Mouse (Mus musculus) gastrocnemius, adult 2 months (tissue): Measurements from ENCODE around the gene Gnao1. TPM values are rescaled to one million over a fixed set of nuclear protein-coding genes. Genes with fewer than 3 reads are reported as not detected.

Experiments
- DNase-seq: peaks from one replicate; pipeline ENCODE4 v3.0.0; 2022
- H3K27ac ChIP-seq: fragments of 200-600 bp; 2 replicates; pipeline ENCODE4 v1.8.1; 2022; ENCODE audit warnings: mild to moderate bottlenecking
- H3K4me3 ChIP-seq: fragments of 200-600 bp; 2 replicates; pipeline ENCODE4 v1.8.1; 2022; ENCODE audit warnings: mild to moderate bottlenecking, moderate library complexity
- CTCF ChIP-seq: fragments of 200-600 bp; IDR thresholded peaks from 2 replicates; pipeline ENCODE4 v1.8.1; 2022; ENCODE audit warnings: antibody characterized with exemption, mild to moderate bottlenecking, moderate library complexity
- intact Hi-C: fragments of 180-260 bp; cut with DNase I; formaldehyde crosslinking; loops from one replicate; pipeline ENCODE4 v1.15.1; 2025
- total RNA-seq, 2 experiments: library from RNA; stranded (reverse); gene quantifications; 2 replicates each; pipeline ENCODE4 v1.2.3; 2021

The Gnao1 gene
- total RNA-seq, 2 experiments from 2014 or later: 7.5 to 7.7 TPM

DNA sequence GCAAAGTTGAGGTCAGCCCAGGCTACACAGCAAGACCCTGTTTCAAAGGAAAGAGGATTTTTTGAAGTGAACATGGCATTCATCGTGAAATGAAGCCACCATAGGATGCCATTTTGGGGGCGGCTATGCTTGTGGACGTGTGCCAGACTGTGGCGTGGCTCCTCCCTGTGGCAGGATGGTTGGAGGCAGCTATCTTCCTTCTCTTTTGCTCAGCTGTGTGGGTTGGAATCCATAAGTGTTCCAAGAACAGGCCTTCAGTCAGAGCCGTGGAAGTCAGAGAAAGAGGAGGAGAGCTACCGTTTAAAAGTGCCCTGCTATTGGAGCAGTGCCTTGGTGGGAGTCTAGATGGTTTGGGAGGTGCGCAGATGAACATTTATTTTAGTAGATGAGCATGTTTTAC is 74.5 kb downstream of the Gnao1 start:
- intact Hi-C loops: no loop called here
- no peak overlapping the region for H3K27ac ChIP-seq

DNA sequence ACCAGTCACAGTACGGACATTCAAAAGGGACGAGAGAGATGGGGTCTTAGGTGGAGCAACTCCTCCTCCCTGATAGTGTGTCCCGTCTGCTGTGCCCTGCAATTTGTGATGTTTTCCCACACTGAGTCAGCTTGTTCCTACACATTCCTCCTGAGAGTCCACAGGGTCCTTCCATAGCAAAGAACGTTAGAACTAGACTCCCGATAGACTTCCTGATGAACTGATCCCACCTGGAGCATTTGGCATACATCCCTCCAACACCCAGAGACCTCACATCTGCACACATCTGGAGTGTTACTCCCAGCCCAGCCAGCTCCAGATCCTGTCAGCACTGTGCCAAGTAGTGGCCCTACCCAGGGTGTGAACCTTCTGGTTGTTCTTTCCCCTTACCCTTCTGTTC is 76.4 kb downstream of the Gnao1 start:
- intact Hi-C loops: no loop called here
- Histone ChIP-seq H3K4me3 (no peak overlapping the region), H3K27ac (no peak overlapping the region)
- no peak for TF ChIP-seq CTCF
- no peak for DNase-seq

More for the DNA sequence above, 74.5 kb downstream of the Gnao1 start:
- no peak overlapping the region for H3K4me3 ChIP-seq
- no peak for DNase-seq
- TF ChIP-seq CTCF: no peak

DNA sequence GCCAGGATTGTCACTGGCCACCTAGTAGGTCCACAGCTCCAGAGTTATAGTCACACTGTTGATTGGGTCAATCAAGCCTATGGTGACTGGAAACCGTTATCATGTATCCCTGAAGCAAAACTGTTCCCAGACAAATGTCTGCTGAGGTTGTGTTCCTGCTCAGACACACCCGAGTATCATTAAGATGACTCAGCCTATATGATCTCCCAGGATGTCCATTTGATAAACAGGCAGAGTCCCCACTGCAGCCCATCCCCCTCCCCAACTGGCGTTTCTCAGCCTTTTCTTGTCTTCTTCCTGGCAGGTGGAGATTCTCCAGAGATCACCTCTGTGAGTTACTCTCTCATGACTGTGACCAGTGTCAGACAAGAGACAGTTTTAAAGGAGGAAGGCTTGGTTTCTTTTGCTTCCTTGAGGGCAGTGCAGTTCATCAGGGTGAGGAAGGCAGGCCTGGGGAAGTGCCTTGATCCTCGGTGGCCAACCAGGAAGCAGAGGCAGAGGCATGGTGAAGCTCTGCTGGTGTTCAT is 78.4 kb downstream of the Gnao1 start:
- H3K4me3 ChIP-seq: no peak overlapping the region
- intact Hi-C loops: no loop called here
- TF ChIP-seq CTCF: no peak
- DNase-seq: no peak
- H3K27ac ChIP-seq: no peak overlapping the region

DNA sequence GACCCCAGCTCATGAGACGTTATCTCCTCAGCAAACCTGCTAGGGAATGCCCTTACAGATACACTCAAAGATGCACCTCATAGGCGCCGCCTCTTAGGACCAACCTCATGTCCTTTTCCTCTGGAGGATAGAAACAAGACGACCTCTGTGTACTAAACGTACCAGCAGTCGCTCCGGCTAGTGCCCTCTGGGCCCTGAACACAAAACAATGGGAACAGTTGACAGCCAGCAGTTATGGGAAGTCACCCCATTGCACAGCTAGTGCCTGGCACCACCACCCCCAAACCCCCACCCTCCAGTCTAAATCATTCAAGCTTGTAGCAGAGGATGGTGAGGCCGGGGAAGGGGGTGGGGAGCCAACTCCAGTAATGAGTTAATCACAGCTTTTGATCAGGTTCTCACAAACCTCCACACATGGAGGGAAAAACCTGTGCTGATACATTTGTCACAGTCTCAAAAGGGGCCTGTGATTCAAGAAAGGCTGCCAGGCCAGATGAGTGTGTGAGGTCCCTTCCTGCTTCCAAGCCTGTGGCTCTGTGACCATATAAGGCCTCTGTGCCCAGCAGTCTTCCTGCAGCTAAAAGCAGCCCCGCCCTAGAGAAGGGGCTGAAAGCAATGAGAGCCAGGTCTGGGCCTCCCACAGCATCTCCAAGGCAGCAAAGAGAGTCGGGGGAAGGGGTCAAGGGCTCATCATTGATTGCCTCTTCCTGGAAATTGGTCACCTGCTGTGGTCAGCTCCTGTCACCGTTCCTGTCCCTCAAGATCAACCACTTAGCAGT is 79.1 kb downstream of the Gnao1 start:
- no peak for DNase-seq
- no peak overlapping the region for H3K4me3 ChIP-seq
- H3K27ac ChIP-seq: no peak overlapping the region
- intact Hi-C loops: no loop called here
- no peak for TF ChIP-seq CTCF

DNA sequence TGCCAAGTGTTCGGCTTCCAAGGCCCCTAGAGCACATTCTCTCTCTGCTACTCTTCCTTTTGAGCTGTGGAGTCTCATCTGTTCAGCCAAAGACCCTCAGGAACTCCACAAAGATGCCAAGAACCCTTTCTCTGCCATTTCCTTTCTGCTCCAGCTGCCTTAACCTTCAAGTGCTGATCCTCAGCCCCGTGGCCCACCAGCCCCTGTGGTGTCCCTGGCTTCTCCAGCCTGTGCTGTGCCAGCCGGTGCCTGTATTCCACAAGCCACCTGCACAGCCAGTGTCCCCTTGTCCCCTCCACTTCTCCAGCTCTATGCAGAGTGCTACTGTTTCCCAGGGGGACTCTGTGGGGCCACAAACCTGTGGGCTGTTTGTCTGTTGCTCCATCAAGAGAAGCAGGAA is 83.8 kb downstream of the Gnao1 start:
- no peak for TF ChIP-seq CTCF
- DNase-seq: no peak
- Histone ChIP-seq H3K4me3 (no peak overlapping the region), H3K27ac (no peak overlapping the region)
- intact Hi-C loops: no loop called here

DNA sequence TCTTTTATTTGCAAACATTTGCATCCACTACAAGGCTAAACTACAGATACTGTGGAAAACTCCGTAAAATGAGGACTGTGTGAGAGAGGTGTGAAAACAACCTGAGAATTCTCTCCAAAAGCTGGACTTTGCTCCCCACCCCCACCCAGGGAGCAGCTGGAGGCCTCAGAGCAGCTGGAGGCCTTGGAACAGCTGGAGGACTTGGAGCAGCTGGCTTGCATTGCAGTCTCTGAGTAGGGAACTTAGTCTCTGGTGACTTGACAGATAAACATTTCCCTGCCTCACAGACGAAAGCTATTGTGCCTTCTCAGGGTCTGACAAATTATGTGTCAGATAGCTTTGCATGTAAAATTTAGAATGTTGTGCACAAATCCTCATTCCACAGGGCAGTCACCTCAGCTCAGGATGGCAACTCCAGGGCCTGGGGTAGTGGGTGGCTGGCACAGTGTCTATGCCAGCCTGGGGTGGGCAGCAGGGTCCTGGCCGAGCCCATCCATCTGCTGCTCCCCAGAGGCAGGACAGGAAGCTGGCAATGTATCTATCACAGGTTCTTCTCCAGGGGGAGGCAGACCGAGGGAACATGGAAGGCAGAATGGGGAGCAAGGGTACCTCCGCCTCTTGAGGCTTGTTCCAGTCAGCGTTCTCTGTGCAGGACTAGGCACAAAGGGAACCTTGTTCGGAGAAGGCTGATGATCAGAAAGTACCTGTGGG is 87.2 kb downstream of the Gnao1 start:
- H3K27ac ChIP-seq: no peak overlapping the region
- TF ChIP-seq CTCF: no peak
- intact Hi-C loops: no loop called here
- no peak overlapping the region for H3K4me3 ChIP-seq
- DNase-seq: no peak

DNA sequence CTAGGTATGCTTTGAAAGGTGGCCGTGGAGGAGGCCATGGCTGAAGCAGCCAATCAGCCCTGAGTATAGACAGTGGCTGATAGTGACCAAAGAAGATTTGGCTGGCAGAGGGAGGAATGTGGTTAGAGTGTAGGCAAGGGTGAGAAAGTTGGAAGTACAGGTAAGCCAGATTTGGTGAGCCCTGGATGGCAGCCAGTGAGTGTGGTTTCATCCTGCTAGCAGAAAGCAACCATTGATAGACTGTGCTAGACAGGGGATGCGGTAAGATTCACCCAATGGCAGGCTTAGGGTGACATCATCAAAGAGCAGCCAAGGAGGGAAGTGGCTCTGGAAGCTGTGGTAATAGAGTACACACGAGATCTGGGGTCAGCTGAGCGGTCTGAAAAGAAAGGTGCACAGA is 88.8 kb downstream of the Gnao1 start:
- no peak for TF ChIP-seq CTCF
- intact Hi-C loops: no loop called here
- Histone ChIP-seq H3K27ac (no peak overlapping the region), H3K4me3 (no peak overlapping the region)
- no peak for DNase-seq

DNA sequence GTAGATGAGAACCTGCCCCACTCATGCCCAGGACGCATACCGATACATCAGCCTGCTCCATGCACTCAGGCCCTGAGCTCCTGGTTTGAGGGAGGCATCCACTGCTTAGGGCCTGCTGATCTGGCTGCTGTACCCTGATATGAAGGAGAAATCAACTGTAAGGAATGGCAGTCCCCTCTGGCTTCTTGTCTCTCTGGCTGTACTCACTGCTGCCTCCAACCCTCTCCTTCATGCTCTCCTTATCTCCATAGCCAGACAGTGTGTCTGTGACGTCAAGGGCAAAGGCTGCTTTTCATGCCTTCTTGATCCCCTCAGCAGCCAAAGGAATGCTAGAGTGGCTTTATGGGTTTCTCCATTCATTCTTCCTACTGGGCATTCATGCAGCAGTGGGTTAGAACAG is 92.3 kb downstream of the Gnao1 start:
- no peak for TF ChIP-seq CTCF
- intact Hi-C loops: no loop called here
- Histone ChIP-seq H3K27ac (no peak overlapping the region), H3K4me3 (no peak overlapping the region)
- DNase-seq: no peak

DNA sequence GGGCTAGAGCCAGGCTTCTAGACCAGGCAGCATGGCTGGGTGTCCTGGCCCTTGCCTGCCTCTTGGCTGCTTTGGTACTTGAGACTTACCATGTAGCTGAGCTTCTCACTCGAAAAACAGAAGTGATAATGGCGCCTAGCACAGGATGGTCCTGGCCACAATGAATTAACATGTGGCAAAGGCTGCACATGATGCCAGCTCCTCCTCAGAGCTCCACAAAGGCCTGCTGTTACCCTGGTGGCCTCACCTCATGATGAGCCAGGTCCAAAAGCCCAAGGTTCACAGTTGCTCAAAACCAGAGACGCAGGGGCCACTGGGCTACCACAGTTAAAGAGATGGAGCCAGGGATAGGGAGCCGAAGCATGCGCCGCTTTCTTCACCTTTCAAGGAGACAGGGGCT is 97.2 kb downstream of the Gnao1 start:
- no peak for DNase-seq
- H3K27ac ChIP-seq: no peak overlapping the region
- TF ChIP-seq CTCF: no peak
- no peak overlapping the region for H3K4me3 ChIP-seq
- intact Hi-C loops: no loop called here

DNA sequence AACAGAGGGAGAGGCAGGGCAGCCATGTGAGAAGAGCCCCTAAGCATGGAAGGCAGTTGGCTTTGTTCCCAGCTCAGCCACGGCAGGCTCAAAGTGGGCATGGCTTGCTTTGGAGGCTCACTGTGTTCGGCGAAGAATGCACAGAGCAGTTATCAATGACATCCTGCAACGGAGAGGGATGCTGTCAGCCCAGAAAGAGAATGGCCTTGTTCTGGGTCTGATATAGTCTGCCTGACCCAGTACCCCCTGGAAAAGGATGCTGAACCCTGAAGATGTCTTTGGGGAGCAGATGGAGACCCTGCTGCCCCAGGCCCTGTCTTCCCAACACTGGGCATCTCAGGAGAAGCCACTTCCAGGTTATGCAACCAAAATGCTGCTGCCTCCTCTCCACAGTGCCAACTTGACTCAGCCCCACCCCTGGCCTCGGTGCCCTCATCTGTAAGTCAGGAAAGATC is 98.2 kb downstream of the Gnao1 start:
- no peak for TF ChIP-seq CTCF
- intact Hi-C loops: no loop called here
- no peak for DNase-seq
- Histone ChIP-seq H3K4me3 (no peak overlapping the region), H3K27ac (peak overlapping the region; percentile 74)

DNA sequence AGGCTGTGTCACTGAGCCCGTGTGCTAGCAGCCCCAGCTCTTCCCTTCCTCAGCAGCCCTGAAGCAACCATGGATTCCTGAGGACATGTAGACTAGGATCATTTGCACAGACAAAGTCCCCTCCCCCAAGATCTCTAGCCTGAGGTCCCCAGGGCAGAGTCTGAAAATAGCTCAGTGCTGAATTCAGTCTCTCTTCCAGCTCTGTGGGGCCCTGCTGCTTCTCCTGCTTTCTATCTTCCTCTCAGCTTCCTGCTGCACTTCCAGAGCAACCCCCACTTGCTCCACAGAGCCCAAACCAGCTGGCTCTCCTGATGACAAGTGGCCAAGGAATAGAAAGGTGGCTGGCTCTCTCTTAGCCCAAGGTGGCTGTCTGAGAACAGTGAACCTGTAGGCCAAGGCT is 98.8 kb downstream of the Gnao1 start:
- DNase-seq: peak; percentile 46
- no peak for TF ChIP-seq CTCF
- intact Hi-C loops: no loop called here
- Histone ChIP-seq H3K4me3 (no peak overlapping the region), H3K27ac (peak overlapping the region; percentile 74)

DNA sequence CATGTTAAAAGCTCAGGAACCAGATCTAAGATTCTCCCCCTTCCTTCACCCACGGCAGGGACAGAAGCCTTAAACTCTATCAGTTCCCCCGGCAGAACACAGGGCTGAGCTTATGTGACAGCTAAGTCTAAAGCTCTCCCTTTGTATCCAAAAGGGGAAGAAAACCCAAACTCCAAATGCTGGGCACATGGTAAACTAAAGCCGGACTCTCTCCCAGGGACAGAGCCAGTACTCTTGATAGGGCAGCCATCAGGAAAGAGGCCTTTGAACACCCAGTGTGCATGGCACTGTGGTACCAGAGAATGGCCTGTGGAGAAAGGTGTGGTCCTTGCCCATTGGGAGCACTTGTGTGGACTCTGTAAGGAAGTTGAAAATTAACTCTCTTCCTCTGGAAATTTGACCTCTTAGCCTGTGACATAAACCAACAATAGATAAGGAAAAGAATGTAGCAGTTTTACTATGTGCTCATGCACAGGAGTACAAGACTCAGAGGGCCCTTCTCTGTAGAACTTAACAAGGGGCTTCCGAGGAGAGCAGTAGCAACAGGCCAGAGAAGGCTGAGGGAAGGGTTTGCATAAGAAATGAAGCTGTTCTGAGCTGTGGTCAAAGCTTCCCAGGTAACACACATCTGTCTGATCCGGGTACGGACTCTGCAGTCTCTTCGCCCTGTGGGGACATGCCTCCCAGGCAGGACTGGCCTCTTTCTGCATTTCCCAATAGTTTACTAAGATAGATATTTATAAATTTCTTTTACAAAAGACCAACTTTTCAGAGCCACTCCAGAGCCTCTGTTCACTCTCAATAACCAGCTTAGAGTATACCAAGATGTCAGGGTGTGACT is 102.2 kb downstream of the Gnao1 start:
- intact Hi-C loops: no loop called here
- no peak overlapping the region for H3K27ac ChIP-seq
- TF ChIP-seq CTCF: no peak
- H3K4me3 ChIP-seq: no peak overlapping the region
- DNase-seq: no peak
